Mouse (Mus musculus): ENCODE measurements around the gene Grin3a. TPM values are rescaled to one million over a fixed set of nuclear protein-coding genes. Genes with fewer than 3 reads are reported as not detected.
A peak's percentile ranks its signal among the peaks of the same experiment; 100 is the strongest.

The Grin3a gene
- polyA plus RNA-seq, 1 experiment, result 0.02 TPM

GRCm38 (mm10) chr4:49661664-49662063 lies 183.9 kb downstream of the Grin3a start:
- Histone ChIP-seq H3K4me3 (no peak overlapping the region), H3ac (ENCODE audit: control insufficient read depth, insufficient read length) (no peak overlapping the region), H3K79me2 (ENCODE audit: control insufficient read depth, insufficient read depth) (no peaks in the 10 kb centered on the region), H3K36me3 (ENCODE audit: control insufficient read depth, insufficient read depth) (peaks cover 25% of the 10 kb centered on the region), H3K4me2 (ENCODE audit: low read depth) (no peak overlapping the region), H3K27me3 (ENCODE audit: control insufficient read depth, insufficient read depth, insufficient read length) (no peaks in the 10 kb centered on the region)
- TF ChIP-seq MAX (IDR thresholded peaks at IDR 0.05; ENCODE audit: low read depth) (no peak), E2F4 (IDR thresholded peaks at IDR 0.05; ENCODE audit: insufficient read depth) (no peak), MYOD1 (IDR thresholded peaks at IDR 0.05; ENCODE audit: control insufficient read depth in 1 of 3, insufficient read length in 2 of 3, low read depth in 2 of 3) (no peak), POLR2AphosphoS2 (IDR thresholded peaks at IDR 0.05; ENCODE audit: insufficient read length, low read depth) (no peak), SRF (IDR thresholded peaks at IDR 0.05; ENCODE audit: control insufficient read depth, insufficient read length, low read depth) (no peak), TCF12 (IDR thresholded peaks at IDR 0.05; ENCODE audit: insufficient read depth, poor library complexity, severe bottlenecking) (no peak), POLR2A (IDR thresholded peaks at IDR 0.05; ENCODE audit: insufficient read length, low read depth) (no peak), CEBPB (IDR thresholded peaks at IDR 0.05; ENCODE audit: insufficient read depth, poor library complexity, severe bottlenecking) (no peak), MYOG (IDR thresholded peaks at IDR 0.05; ENCODE audit: control insufficient read depth in 1 of 3, insufficient read depth in 1 of 3, insufficient read length in 2 of 3, low read depth in 2 of 3) (no peak), TCF3 (IDR thresholded peaks at IDR 0.05; ENCODE audit: insufficient read length, low read depth) (no peak), USF1 (IDR thresholded peaks at IDR 0.05; ENCODE audit: low read depth) (no peak), REST (IDR thresholded peaks at IDR 0.05; ENCODE audit: insufficient read depth, insufficient read length) (no peak)

GRCm38 (mm10) chr4:49659421-49659820 lies 186.1 kb downstream of the Grin3a start:
- Histone ChIP-seq H3K4me2 (ENCODE audit: low read depth) (no peak overlapping the region), H3K27me3 (ENCODE audit: control insufficient read depth, insufficient read depth, insufficient read length) (no peaks in the 10 kb centered on the region), H3K4me3 (no peak overlapping the region), H3ac (ENCODE audit: control insufficient read depth, insufficient read length) (no peak overlapping the region), H3K36me3 (ENCODE audit: control insufficient read depth, insufficient read depth) (peaks cover 42% of the 10 kb centered on the region), H3K79me2 (ENCODE audit: control insufficient read depth, insufficient read depth) (no peaks in the 10 kb centered on the region)
- no peak for TF ChIP-seq POLR2A (IDR thresholded peaks at IDR 0.05; ENCODE audit: insufficient read length, low read depth)
- TF ChIP-seq MAX (IDR thresholded peaks at IDR 0.05; ENCODE audit: low read depth), result no peak
- TF ChIP-seq POLR2AphosphoS2 (IDR thresholded peaks at IDR 0.05; ENCODE audit: insufficient read length, low read depth), result no peak
- TF ChIP-seq TCF12 (IDR thresholded peaks at IDR 0.05; ENCODE audit: insufficient read depth, poor library complexity, severe bottlenecking), result no peak

GRCm38 (mm10) chr4:49639913-49640312 lies 205.6 kb downstream of the Grin3a start:
- no peak for TF ChIP-seq CEBPB (IDR thresholded peaks at IDR 0.05; ENCODE audit: insufficient read depth, poor library complexity, severe bottlenecking)
- no peak for TF ChIP-seq SRF (IDR thresholded peaks at IDR 0.05; ENCODE audit: control insufficient read depth, insufficient read length, low read depth)

GRCm38 (mm10) chr4:49637821-49638220 lies 207.7 kb downstream of the Grin3a start:
- H3K79me2 ChIP-seq (ENCODE audit: control insufficient read depth, insufficient read depth), result peaks cover 21% of the 10 kb centered on the region
- no peak overlapping the region for H3K4me3 ChIP-seq
- H3ac ChIP-seq (ENCODE audit: control insufficient read depth, insufficient read length), result no peak overlapping the region
- TF ChIP-seq E2F4 (IDR thresholded peaks at IDR 0.05; ENCODE audit: insufficient read depth) (no peak), REST (IDR thresholded peaks at IDR 0.05; ENCODE audit: insufficient read depth, insufficient read length) (no peak), USF1 (IDR thresholded peaks at IDR 0.05; ENCODE audit: low read depth) (no peak), CEBPB (IDR thresholded peaks at IDR 0.05; ENCODE audit: insufficient read depth, poor library complexity, severe bottlenecking) (no peak)
- H3K27me3 ChIP-seq (ENCODE audit: control insufficient read depth, insufficient read depth, insufficient read length), result no peaks in the 10 kb centered on the region
- no peak overlapping the region for H3K4me2 ChIP-seq (ENCODE audit: low read depth)
- H3K36me3 ChIP-seq (ENCODE audit: control insufficient read depth, insufficient read depth), result peaks cover 30% of the 10 kb centered on the region

More at GRCm38 (mm10) chr4:49639913-49640312, 205.6 kb downstream of the Grin3a start:
- peaks cover 1% of the 10 kb centered on the region for H3K79me2 ChIP-seq (ENCODE audit: control insufficient read depth, insufficient read depth)
- peaks cover 31% of the 10 kb centered on the region for H3K36me3 ChIP-seq (ENCODE audit: control insufficient read depth, insufficient read depth)
- no peak overlapping the region for H3K4me2 ChIP-seq (ENCODE audit: low read depth)
- H3K27me3 ChIP-seq (ENCODE audit: control insufficient read depth, insufficient read depth, insufficient read length), result no peaks in the 10 kb centered on the region
- H3K4me3 ChIP-seq, result no peak overlapping the region
- H3ac ChIP-seq (ENCODE audit: control insufficient read depth, insufficient read length), result no peak overlapping the region

GRCm38 (mm10) chr4:49632139-49632481 lies 213.4 kb downstream of the Grin3a start:
- peak overlapping the region; percentile 62 for H3ac ChIP-seq (ENCODE audit: control insufficient read depth, insufficient read length)
- H3K4me2 ChIP-seq (ENCODE audit: low read depth), result peak overlapping the region; percentile 64
- H3K36me3 ChIP-seq (ENCODE audit: control insufficient read depth, insufficient read depth), result peaks cover 10% of the 10 kb centered on the region
- peaks cover 27% of the 10 kb centered on the region for H3K79me2 ChIP-seq (ENCODE audit: control insufficient read depth, insufficient read depth)
- H3K4me3 ChIP-seq, result peak overlapping the region; percentile 91
- TF ChIP-seq MYOD1 (IDR thresholded peaks at IDR 0.05; ENCODE audit: control insufficient read depth in 1 of 3, insufficient read length in 2 of 3, low read depth in 2 of 3) (no peak), USF1 (IDR thresholded peaks at IDR 0.05; ENCODE audit: low read depth) (no peak)
- no peaks in the 10 kb centered on the region for H3K27me3 ChIP-seq (ENCODE audit: control insufficient read depth, insufficient read depth, insufficient read length)

All from myocyte (in vitro differentiated cells).